Mouse (Mus musculus) embryonic facial prominence, embryonic 12.5 days (tissue): ENCODE results near the gene Ccdc65. TPM values are rescaled to one million over a fixed set of nuclear protein-coding genes. Genes with fewer than 3 reads are reported as not detected.

ENCODE experiments used
- ATAC-seq: fragments of 200-750 bp; cut with Nextera tagmentation; 2 replicates; pipeline ENCODE4 v1.8.0; 2017; ENCODE audit not compliant: insufficient number of reproducible peaks, insufficient read depth, low FRiP score, low TSS enrichment
- H3K27ac ChIP-seq: fragments of 300-500 bp; sonication (generic); 2 replicates; pipeline ENCODE4 v1.5.1; 2016; ENCODE audit warnings: mild to moderate bottlenecking
- H3K27me3 ChIP-seq: fragments of 300-500 bp; sonication (generic); 2 replicates; pipeline ENCODE4 v1.6.1; 2016; ENCODE audit warnings: mild to moderate bottlenecking, moderate library complexity
- H3K36me3 ChIP-seq: fragments of 300-500 bp; sonication (generic); 2 replicates; pipeline ENCODE4 v1.6.1; 2016; ENCODE audit warnings: mild to moderate bottlenecking
- H3K4me1 ChIP-seq: fragments of 300-500 bp; sonication (generic); 2 replicates; pipeline ENCODE4 v1.6.1; 2016
- H3K4me2 ChIP-seq: fragments of 300-500 bp; sonication (generic); replicated peaks from 2 replicates; pipeline ENCODE4 v1.6.1; 2016; ENCODE audit warnings: mild to moderate bottlenecking, moderate library complexity
- H3K4me3 ChIP-seq: fragments of 300-500 bp; sonication (generic); 2 replicates; pipeline ENCODE4 v1.5.1; 2016; ENCODE audit warnings: mild to moderate bottlenecking
- H3K9ac ChIP-seq: fragments of 300-500 bp; sonication (generic); 2 replicates; pipeline ENCODE4 v1.6.1; 2016; ENCODE audit warnings: mild to moderate bottlenecking, moderate library complexity
- H3K9me3 ChIP-seq: fragments of 300-500 bp; sonication (generic); 2 replicates; pipeline ENCODE4 v1.6.1; 2016; ENCODE audit warnings: mild to moderate bottlenecking, moderate library complexity
- WGBS: fragments of 180-500 bp; shearing (Covaris S2); methylation state at CpG from one replicate; pipeline ENCODE4 v1.1.7; 2016; 5-methylcytosine and 5-hydroxymethylcytosine counted together
- polyA plus RNA-seq: library from polyadenylated mRNA; unstranded; fragments of >200 nt; fragmentation: Nextera tagmentation; extraction: Ambion mirVana; gene quantifications from 2 replicates; pipeline ENCODE4 v1.2.1, GENCODE M21; 2016

Gene Ccdc65
- polyA plus RNA-seq, 1 experiment from 2014 or later, result 1.1 TPM

- no peaks in the 10 kb centered on the region for H3K9me3 ChIP-seq
- WGBS, result 3% methylated on average over 36 of the region's 36 CpGs
- H3K4me2 ChIP-seq, result peak overlapping the region; percentile 53
- H3K27me3 ChIP-seq, result peaks cover 89% of the 10 kb centered on the region
- ATAC-seq, result no peak
- peak overlapping the region; percentile 5; the same call in 1 of the 2 replicates for H3K9ac ChIP-seq
- peak overlapping the region; percentile 35 for H3K4me3 ChIP-seq
- H3K27ac ChIP-seq, result no peak overlapping the region
- H3K36me3 ChIP-seq, result no peaks in the 10 kb centered on the region
- peaks cover 27% of the 10 kb centered on the region for H3K4me1 ChIP-seq
Observed at GRCm38 (mm10) chr15:98772511-98773211, 64.7 kb downstream of the Ccdc65 start.

Other genes with a start within 250 kb of the Ccdc65 start
- gene OR5BS1P, start 238.3 kb upstream of the Ccdc65 start, polyA plus RNA-seq, result not detected in 2 replicates
- gene Lalba, start 225.5 kb upstream of the Ccdc65 start, polyA plus RNA-seq, result not detected in 2 replicates
- gene Olfr279, start 215.8 kb upstream of the Ccdc65 start, polyA plus RNA-seq, result 0.12 TPM in 1 of 2 replicates, not detected in the other
- gene Kansl2, start 173.9 kb upstream of the Ccdc65 start, polyA plus RNA-seq, result 175 and 177 TPM in 2 replicates
- gene Ccnt1, start 137.3 kb upstream of the Ccdc65 start, polyA plus RNA-seq, result 58.0 and 58.9 TPM in 2 replicates
- gene 4930415O20Rik, start 137.2 kb upstream of the Ccdc65 start, polyA plus RNA-seq, result not detected in 2 replicates
- 18.7 and 22.2 TPM in 2 replicates for gene Adcy6, start 98.1 kb upstream of the Ccdc65 start, polyA plus RNA-seq
- gene Cacnb3, start 77.4 kb upstream of the Ccdc65 start, polyA plus RNA-seq, result 64.5 and 72.8 TPM in 2 replicates
- 28.8 and 29.8 TPM in 2 replicates for gene Ddx23, start 45.3 kb upstream of the Ccdc65 start, polyA plus RNA-seq
- gene Rnd1, start 30.7 kb upstream of the Ccdc65 start, polyA plus RNA-seq, result 0.57 and 0.91 TPM in 2 replicates
- 25.1 and 26.3 TPM in 2 replicates for gene Fkbp11, start 20.0 kb downstream of the Ccdc65 start, polyA plus RNA-seq
- 51.2 and 52.1 TPM in 2 replicates for gene Arf3, start 55.0 kb downstream of the Ccdc65 start, polyA plus RNA-seq
- 1.5 and 1.7 TPM in 2 replicates for gene Wnt10b, start 69.9 kb downstream of the Ccdc65 start, polyA plus RNA-seq
- gene Wnt1, start 81.7 kb downstream of the Ccdc65 start, polyA plus RNA-seq, result 0.13 and 0.38 TPM in 2 replicates
- gene Ddn, start 101.3 kb downstream of the Ccdc65 start, polyA plus RNA-seq, result 0.04 TPM in 1 of 2 replicates, not detected in the other
- gene Prkag1, start 123.3 kb downstream of the Ccdc65 start, polyA plus RNA-seq, result 85.9 and 87.1 TPM in 2 replicates
- 12.9 and 14.2 TPM in 2 replicates for gene Kmt2d, start 163.0 kb downstream of the Ccdc65 start, polyA plus RNA-seq
- 19.3 and 20.7 TPM in 2 replicates for gene Rhebl1, start 186.3 kb downstream of the Ccdc65 start, polyA plus RNA-seq
- gene Dhh, start 190.3 kb downstream of the Ccdc65 start, polyA plus RNA-seq, result 0.67 and 1.2 TPM in 2 replicates
- gene Lmbr1l, start 210.0 kb downstream of the Ccdc65 start, polyA plus RNA-seq, result 21.5 and 26.4 TPM in 2 replicates
- gene Tuba1b, start 226.4 kb downstream of the Ccdc65 start, polyA plus RNA-seq, result 1,598 and 1,609 TPM in 2 replicates
- not detected in 2 replicates for gene Gm49450, start 245.3 kb downstream of the Ccdc65 start, polyA plus RNA-seq
- gene Tuba1a, start 245.5 kb downstream of the Ccdc65 start, polyA plus RNA-seq, result 2,353 and 2,615 TPM in 2 replicates